Mouse (Mus musculus): ENCODE measurements at regions not wholly inside any gene's neighbourhood (a gene's known extent, or its start where the extent isn't known, plus 50 kb on each side); places are given as distances from the start of the nearest gene placed in this dataset.

DNA sequence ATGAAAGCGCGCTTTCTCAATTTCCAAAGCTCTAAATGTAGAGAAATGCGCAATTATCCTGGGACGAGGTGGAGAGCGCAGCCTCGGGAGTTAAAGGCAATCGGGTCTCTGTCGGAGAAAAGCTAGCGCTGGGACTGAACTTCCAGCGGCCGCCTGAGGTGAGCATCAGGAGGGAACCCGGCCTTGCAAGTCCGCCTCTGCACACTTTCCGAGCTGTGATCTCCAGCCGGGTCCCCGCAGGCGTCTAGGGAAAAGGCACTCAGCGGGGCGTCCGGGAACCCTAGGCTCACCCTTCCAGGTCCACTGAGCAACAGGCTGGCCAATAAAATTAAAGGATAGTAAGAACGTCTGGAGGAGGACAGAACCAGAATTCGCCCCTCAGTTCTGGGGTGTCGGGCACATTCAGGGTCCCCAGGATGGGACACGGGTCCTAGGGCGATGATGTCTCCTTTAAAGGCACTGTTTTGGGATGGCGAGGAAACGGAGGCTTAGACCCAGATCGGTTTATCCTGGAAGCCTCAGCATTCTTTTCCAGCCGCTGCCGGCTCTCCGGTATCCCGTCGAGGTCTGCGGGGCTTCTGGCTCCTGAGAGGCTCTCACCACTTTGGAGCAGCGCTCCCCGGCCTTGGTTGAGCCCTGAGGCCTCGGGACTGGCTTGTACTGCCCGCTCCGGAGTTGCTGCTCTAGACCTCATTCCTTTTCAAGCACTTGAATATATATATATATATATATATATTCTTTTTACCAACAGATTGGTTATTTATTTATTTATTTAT, 319.5 kb downstream of the Parp8 start:
- no peak overlapping the region; the same call in 1 of the 2 replicates for H3K4me3 ChIP-seq (ENCODE audit: insufficient read depth, low read depth, low read length)
- no peak overlapping the region for H3K27ac ChIP-seq (replicated peaks; ENCODE audit: low read depth, low read length)
- no peaks in the 10 kb centered on the region for H3K4me1 ChIP-seq (ENCODE audit: control insufficient read depth, insufficient read depth, insufficient read length, low read length)

DNA sequence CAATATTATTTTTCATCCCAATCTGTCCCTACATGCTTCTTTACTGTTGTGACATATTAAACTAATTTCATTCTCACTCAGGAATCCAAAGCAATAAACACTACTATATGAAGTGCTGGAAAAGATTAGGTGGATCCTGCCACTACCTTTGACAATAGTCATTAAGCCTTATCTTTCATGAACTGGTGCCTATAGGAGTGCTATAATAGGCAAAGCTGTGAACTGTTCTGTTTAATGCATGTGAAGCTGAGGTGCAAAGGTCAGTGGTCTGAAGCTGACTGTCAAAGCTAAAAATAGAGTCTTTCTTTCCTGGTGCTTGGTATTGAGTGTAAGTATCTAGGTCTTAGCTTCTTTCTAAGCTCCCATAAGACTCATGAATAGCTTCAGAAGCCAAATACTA, 336.6 kb downstream of the Parp8 start:
- Histone ChIP-seq H3K4me1 (ENCODE audit: control insufficient read depth, insufficient read depth, insufficient read length, low read length) (no peaks in the 10 kb centered on the region), H3K27ac (replicated peaks; ENCODE audit: low read depth, low read length) (no peak overlapping the region), H3K4me3 (ENCODE audit: insufficient read depth, low read depth, low read length) (no peak overlapping the region)

Measured in brown adipose tissue, adult 24 weeks (tissue).